Mouse (Mus musculus) lung, embryonic 14.5 days (tissue): ENCODE results near the gene Wwox. TPM values are rescaled to one million over a fixed set of nuclear protein-coding genes. Genes with fewer than 3 reads are reported as not detected.
A peak's percentile ranks its signal among the peaks of the same experiment; 100 is the strongest.

Experiments used
- ATAC-seq: fragments of 200-750 bp; cut with Nextera tagmentation; 2 replicates; pipeline ENCODE4 v1.8.0; 2017; ENCODE audit warnings: mild to moderate bottlenecking, moderate TSS enrichment, moderate library complexity; ENCODE audit not compliant: insufficient read depth
- DNase-seq: peaks from one replicate; pipeline ENCODE4 v3.0.0-alpha.2; 2015
- H3K27ac ChIP-seq: fragments of 300-500 bp; sonication (generic); 2 replicates; pipeline ENCODE4 v1.5.1; 2014; ENCODE audit warnings: low read depth, mild to moderate bottlenecking, moderate library complexity
- H3K27me3 ChIP-seq: fragments of 300-500 bp; sonication (generic); 2 replicates; pipeline ENCODE4 v1.6.1; 2014; ENCODE audit warnings: low read length, control low read depth; ENCODE audit not compliant: insufficient read depth
- H3K36me3 ChIP-seq: fragments of 300-500 bp; sonication (generic); 2 replicates; pipeline ENCODE4 v1.6.1; 2014; ENCODE audit warnings: control low read depth; ENCODE audit not compliant: insufficient read depth
- H3K4me1 ChIP-seq: fragments of 300-500 bp; sonication (generic); 2 replicates; pipeline ENCODE4 v1.6.1; 2014; ENCODE audit warnings: antibody characterized with exemption, control low read depth; ENCODE audit not compliant: insufficient read depth
- H3K4me2 ChIP-seq: fragments of 300-500 bp; sonication (generic); 2 replicates; pipeline ENCODE4 v1.6.1; 2014; ENCODE audit warnings: mild to moderate bottlenecking
- H3K4me3 ChIP-seq: fragments of 300-500 bp; sonication (generic); 2 replicates; pipeline ENCODE4 v1.5.1; 2014; ENCODE audit warnings: low read depth, low read length
- H3K9ac ChIP-seq: fragments of 300-500 bp; sonication (generic); 2 replicates; pipeline ENCODE4 v1.6.1; 2014
- H3K9me3 ChIP-seq: fragments of 300-500 bp; sonication (generic); 2 replicates; pipeline ENCODE4 v1.6.1; 2016; ENCODE audit warnings: low read depth, low read length, control low read depth
- CTCF ChIP-seq: IDR thresholded peaks from 2 replicates; pipeline ENCODE4 v1.5.1; 2016; ENCODE audit warnings: antibody characterized with exemption, low read depth
- WGBS: fragments of 180-500 bp; shearing (Covaris S2); extraction: QIAGEN DNeasy Blood & Tissue Kit; methylation state at CpG from one replicate; pipeline ENCODE4 v1.1.7; 2014; 5-methylcytosine and 5-hydroxymethylcytosine counted together
- polyA plus RNA-seq: library from polyadenylated mRNA; unstranded; fragments of >200 nt; fragmentation: Nextera tagmentation; extraction: Ambion mirVana; gene quantifications from 2 replicates; pipeline ENCODE4 v1.2.1, GENCODE M21; 2014

Wwox gene
- polyA plus RNA-seq, 1 experiment from 2014 or later: 16.1 TPM

- no peak overlapping the region for H3K27ac ChIP-seq
- no peak for TF ChIP-seq CTCF
- H3K27me3 ChIP-seq: no peaks in the 10 kb centered on the region; the same call in 1 of the 2 replicates
- H3K9ac ChIP-seq: no peak overlapping the region
- 66% methylated on average over 5 of the region's 5 CpGs for WGBS
- no peaks in the 10 kb centered on the region for H3K36me3 ChIP-seq
- H3K4me1 ChIP-seq: no peaks in the 10 kb centered on the region
- H3K4me3 ChIP-seq: no peak overlapping the region
- H3K9me3 ChIP-seq: peaks cover 6% of the 10 kb centered on the region; the same call in 1 of the 2 replicates
- H3K4me2 ChIP-seq: no peak overlapping the region
- DNase-seq (peak; percentile 24), ATAC-seq (no peak)
Measured at GRCm38 (mm10) chr8:114594811-114595210, 155.4 kb downstream of the Wwox start.

DNA sequence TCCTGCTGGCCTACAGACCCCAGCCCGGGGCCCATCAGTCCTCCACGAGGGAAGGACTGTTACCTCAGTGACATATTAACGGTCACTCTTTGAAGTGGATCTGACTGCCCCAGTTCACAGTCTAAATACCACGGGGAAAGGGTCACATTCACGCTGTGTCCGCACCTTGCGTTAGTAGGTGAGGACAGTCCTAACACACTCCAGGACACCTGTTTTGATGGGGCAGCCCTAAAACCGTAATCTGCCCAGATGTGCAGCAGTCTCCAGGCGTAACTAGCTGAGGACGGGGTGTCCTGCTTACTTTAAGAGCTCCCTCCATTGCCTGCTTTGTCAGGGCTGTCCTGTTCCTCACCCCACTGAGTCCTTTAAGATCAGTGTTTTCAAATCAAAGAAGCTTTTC is 160.1 kb downstream of the Wwox start:
- no peak overlapping the region for H3K4me2 ChIP-seq
- H3K4me3 ChIP-seq: no peak overlapping the region
- TF ChIP-seq CTCF: no peak
- no peak overlapping the region for H3K9ac ChIP-seq
- 50% methylated on average over 10 of the region's 10 CpGs for WGBS
- DNase-seq (no peak), ATAC-seq (no peak)
- H3K9me3 ChIP-seq: peaks cover 6% of the 10 kb centered on the region; the same call in 1 of the 2 replicates
- H3K27ac ChIP-seq: no peak overlapping the region
- no peaks in the 10 kb centered on the region for H3K4me1 ChIP-seq
- H3K27me3 ChIP-seq: no peaks in the 10 kb centered on the region; the same call in 1 of the 2 replicates
- no peaks in the 10 kb centered on the region for H3K36me3 ChIP-seq

DNA sequence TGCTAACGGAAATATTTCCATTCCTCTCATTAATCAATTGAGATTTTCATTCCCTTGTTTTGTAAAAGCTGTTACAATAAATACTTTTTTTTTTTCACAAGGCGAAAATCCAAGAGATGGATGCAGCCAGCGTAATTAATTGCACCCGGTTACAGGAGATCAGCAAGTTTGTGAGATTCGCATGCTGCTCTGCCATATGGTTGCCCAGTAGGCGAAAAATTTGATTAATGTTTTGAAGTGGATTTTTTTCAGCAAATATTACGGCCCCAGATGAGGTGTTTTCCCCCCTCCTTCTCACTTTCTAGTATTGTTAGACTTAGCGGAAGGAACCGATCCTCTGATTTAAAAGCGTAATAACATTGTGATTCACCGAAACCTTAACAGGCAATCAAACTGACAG is 160.7 kb downstream of the Wwox start:
- Histone ChIP-seq H3K27ac (no peak overlapping the region), H3K36me3 (no peaks in the 10 kb centered on the region), H3K27me3 (no peaks in the 10 kb centered on the region; the same call in 1 of the 2 replicates), H3K4me2 (no peak overlapping the region), H3K9me3 (peaks cover 6% of the 10 kb centered on the region; the same call in 1 of the 2 replicates), H3K9ac (no peak overlapping the region), H3K4me3 (no peak overlapping the region), H3K4me1 (no peaks in the 10 kb centered on the region)
- no peak for DNase-seq
- ATAC-seq: no peak
- no peak for TF ChIP-seq CTCF
- WGBS: 78% methylated on average over 11 of the region's 11 CpGs

GRCm38 (mm10) chr8:114603046-114603445 is 163.6 kb downstream of the Wwox start:
- 75% methylated on average over 3 of the region's 4 CpGs for whole genome bisulfite sequencing
- no peak for ATAC-seq
- H3K27me3 ChIP-seq: no peaks in the 10 kb centered on the region; the same call in 1 of the 2 replicates

DNA sequence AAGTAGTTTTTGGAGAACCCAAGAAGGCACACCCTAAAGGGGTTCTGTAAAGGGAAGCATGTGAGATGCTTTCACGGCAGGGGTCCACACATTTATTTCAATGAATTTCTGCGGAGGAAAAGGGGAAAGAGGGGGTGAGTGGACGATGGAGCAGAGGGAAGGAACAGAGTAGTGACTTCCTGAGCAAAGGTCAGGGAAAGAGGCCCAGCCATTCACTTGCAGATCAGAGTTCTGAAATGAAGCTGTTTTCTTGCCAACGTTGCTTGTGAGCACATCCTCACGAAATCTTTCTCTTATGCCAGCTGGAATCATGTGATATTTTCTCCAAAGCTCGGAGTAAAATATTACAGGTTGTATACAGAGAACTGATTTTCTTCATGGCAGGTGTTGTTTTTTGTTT is 164.1 kb downstream of the Wwox start:
- H3K4me2 ChIP-seq: no peak overlapping the region
- no peaks in the 10 kb centered on the region for H3K9me3 ChIP-seq
- H3K27me3 ChIP-seq: no peaks in the 10 kb centered on the region; the same call in 1 of the 2 replicates
- no peak overlapping the region for H3K9ac ChIP-seq
- H3K4me1 ChIP-seq: no peaks in the 10 kb centered on the region
- no peaks in the 10 kb centered on the region for H3K36me3 ChIP-seq
- 43% methylated on average over 6 of the region's 6 CpGs for WGBS
- no peak for TF ChIP-seq CTCF
- no peak overlapping the region for H3K27ac ChIP-seq
- DNase-seq (peak; percentile 19), ATAC-seq (no peak)
- H3K4me3 ChIP-seq: no peak overlapping the region

More at GRCm38 (mm10) chr8:114603046-114603445, 163.6 kb downstream of the Wwox start:
- H3K4me3 ChIP-seq: no peak overlapping the region
- no peak overlapping the region for H3K4me2 ChIP-seq
- no peak overlapping the region for H3K9ac ChIP-seq
- no peaks in the 10 kb centered on the region for H3K4me1 ChIP-seq
- DNase-seq: no peak
- no peak overlapping the region for H3K27ac ChIP-seq
- no peaks in the 10 kb centered on the region for H3K9me3 ChIP-seq
- no peaks in the 10 kb centered on the region for H3K36me3 ChIP-seq
- no peak for TF ChIP-seq CTCF

GRCm38 (mm10) chr8:114604315-114604714 is 164.9 kb downstream of the Wwox start:
- no peaks in the 10 kb centered on the region for H3K4me1 ChIP-seq
- H3K36me3 ChIP-seq: no peaks in the 10 kb centered on the region
- no peak overlapping the region for H3K9ac ChIP-seq
- no peak for TF ChIP-seq CTCF
- no peaks in the 10 kb centered on the region for H3K27me3 ChIP-seq
- no peak overlapping the region for H3K4me3 ChIP-seq
- H3K4me2 ChIP-seq: no peak overlapping the region; the same call in 1 of the 2 replicates
- DNase-seq (peak; percentile 27), ATAC-seq (no peak)
- WGBS: 30% methylated on average over 16 of the region's 16 CpGs
- no peaks in the 10 kb centered on the region for H3K9me3 ChIP-seq
- no peak overlapping the region for H3K27ac ChIP-seq

DNA sequence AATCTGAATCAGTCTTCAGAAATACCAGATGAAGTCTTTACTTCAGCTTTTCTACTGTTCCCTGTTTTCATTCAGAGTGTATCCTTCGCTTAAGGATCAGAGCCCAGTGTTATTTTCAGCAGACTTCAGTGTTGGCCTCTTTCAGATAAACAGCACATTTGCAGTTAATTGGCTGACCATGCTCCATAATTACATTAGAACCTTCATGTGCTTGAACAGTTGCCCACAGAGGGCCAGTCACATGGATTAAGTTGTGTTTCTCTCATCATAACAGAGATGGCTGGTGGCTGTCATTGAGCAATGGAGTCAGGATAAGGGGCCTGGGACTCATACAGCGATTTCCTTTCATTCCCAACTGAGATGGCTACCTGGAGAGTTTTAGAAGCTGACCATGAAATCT is 166.2 kb downstream of the Wwox start:
- Histone ChIP-seq H3K9me3 (no peaks in the 10 kb centered on the region), H3K27ac (no peak overlapping the region), H3K36me3 (no peaks in the 10 kb centered on the region), H3K27me3 (no peaks in the 10 kb centered on the region), H3K4me2 (no peak overlapping the region), H3K9ac (no peak overlapping the region), H3K4me3 (no peak overlapping the region), H3K4me1 (no peaks in the 10 kb centered on the region)
- ATAC-seq: no peak
- TF ChIP-seq CTCF: no peak
- WGBS: 77% methylated on average over 2 of the region's 2 CpGs
- no peak for DNase-seq

GRCm38 (mm10) chr8:114609330-114609729 is 169.9 kb downstream of the Wwox start:
- Histone ChIP-seq H3K27me3 (no peaks in the 10 kb centered on the region), H3K9me3 (no peaks in the 10 kb centered on the region), H3K27ac (no peak overlapping the region), H3K4me2 (no peak overlapping the region), H3K4me1 (no peaks in the 10 kb centered on the region), H3K36me3 (no peaks in the 10 kb centered on the region), H3K4me3 (no peak overlapping the region), H3K9ac (no peak overlapping the region)
- WGBS: 89% methylated on average over 5 of the region's 5 CpGs
- TF ChIP-seq CTCF: no peak
- DNase-seq (no peak), ATAC-seq (no peak)
